Comparison of ENCODE assay signal across 8 mouse cellular contexts in genomic region chrX:6172136-6172822, GRCm38 (mm10). TPM values are rescaled to one million over a fixed set of nuclear protein-coding genes. Genes with fewer than 3 reads are reported as not detected.
DNase-seq lines count a peak whose midpoint lies in the region; ATAC-seq and TF ChIP-seq lines count a peak whose summit lies in the region.
"Not testable (repeated sequence)": the region's sequence is repeated elsewhere in the genome, so short reads cannot be mapped to it uniquely, and the experiment has no call there.

No protein-coding gene starts in this region.

- not testable (repeated sequence) for H3K4me1 ChIP-seq in E14TG2a.4 (replicated peaks; ENCODE audit: low read depth, low read length); forebrain, embryonic 12.5 days; heart, embryonic 15.5 days (replicated peaks); intestine, embryonic 16.5 days (ENCODE audit: control insufficient read depth, insufficient read depth, low read length); limb, embryonic 13.5 days
- H3K4me1 ChIP-seq in midbrain, embryonic 13.5 days (replicated peaks) = peaks cover 16% of the 10 kb centered on the region; the same call in 1 of the 2 replicates

- peak; percentile 22 for DNase-seq in cerebellum, adult 9-11 months
- DNase-seq in right cerebral cortex, postnatal 4 days = peak; percentile 2

- not testable (repeated sequence) for H3K9me3 ChIP-seq in E14TG2a.4 (ENCODE audit: low read length); forebrain, embryonic 12.5 days; heart, embryonic 15.5 days (replicated peaks); intestine, embryonic 16.5 days (ENCODE audit: control insufficient read depth, low read length); limb, embryonic 13.5 days; midbrain, embryonic 13.5 days

- peak overlapping the region; percentile 49; the same call in 1 of the 2 replicates for H3K4me3 ChIP-seq in E14TG2a.4 (replicated peaks; ENCODE audit: low read length)
- peak overlapping the region; percentile 35 for H3K4me3 ChIP-seq in forebrain, embryonic 12.5 days (replicated peaks)
- H3K4me3 ChIP-seq in heart, embryonic 15.5 days = peak overlapping the region; percentile 40
- H3K4me3 ChIP-seq in intestine, embryonic 16.5 days (ENCODE audit: low read length) = peak overlapping the region; percentile 28
- peak overlapping the region; percentile 35 for H3K4me3 ChIP-seq in limb, embryonic 13.5 days
- peak overlapping the region; percentile 43 for H3K4me3 ChIP-seq in midbrain, embryonic 13.5 days (replicated peaks)

- H3K9ac ChIP-seq in forebrain, embryonic 12.5 days; heart, embryonic 15.5 days; intestine, embryonic 16.5 days (ENCODE audit: low read depth, low read length); limb, embryonic 13.5 days: not testable (repeated sequence)
- H3K9ac ChIP-seq in midbrain, embryonic 13.5 days (replicated peaks) = peak overlapping the region; percentile 49; the same call in 1 of the 2 replicates

- not testable (repeated sequence) for H3K27me3 ChIP-seq in E14TG2a.4 (ENCODE audit: insufficient read depth, low read length); forebrain, embryonic 12.5 days; heart, embryonic 15.5 days; intestine, embryonic 16.5 days (replicated peaks; ENCODE audit: control insufficient read depth, insufficient read depth, low read length); limb, embryonic 13.5 days; midbrain, embryonic 13.5 days

- H3K27ac ChIP-seq in forebrain, embryonic 12.5 days = peak overlapping the region; percentile 73; the same call in 1 of the 2 replicates
- H3K27ac ChIP-seq in heart, embryonic 15.5 days; intestine, embryonic 16.5 days (ENCODE audit: low read length); limb, embryonic 13.5 days: not testable (repeated sequence)
- peak overlapping the region; percentile 78 for H3K27ac ChIP-seq in midbrain, embryonic 13.5 days

- H3K36me3 ChIP-seq in E14TG2a.4 (ENCODE audit: insufficient read depth, low read length); forebrain, embryonic 12.5 days (replicated peaks); heart, embryonic 15.5 days; intestine, embryonic 16.5 days (ENCODE audit: control insufficient read depth, insufficient read depth, low read length); limb, embryonic 13.5 days; midbrain, embryonic 13.5 days: not testable (repeated sequence)

- peak overlapping the region; percentile 39 for H3K4me2 ChIP-seq in forebrain, embryonic 12.5 days
- peak overlapping the region; percentile 57 for H3K4me2 ChIP-seq in heart, embryonic 15.5 days
- H3K4me2 ChIP-seq in intestine, embryonic 16.5 days (ENCODE audit: low read depth, low read length) = peak overlapping the region; percentile 38
- peak overlapping the region; percentile 53 for H3K4me2 ChIP-seq in limb, embryonic 13.5 days (replicated peaks)
- H3K4me2 ChIP-seq in midbrain, embryonic 13.5 days (replicated peaks) = peak overlapping the region; percentile 41; the same call in 1 of the 2 replicates

- ATAC-seq in forebrain, embryonic 12.5 days (ENCODE audit: low FRiP score) = peak; percentile 67
- peak; percentile 44 for ATAC-seq in heart, embryonic 15.5 days (replicated peaks; ENCODE audit: insufficient number of reproducible peaks, insufficient read depth, low FRiP score, low read depth)
- ATAC-seq in intestine, embryonic 16.5 days = peak; percentile 74
- ATAC-seq in limb, embryonic 13.5 days (ENCODE audit: low FRiP score, low read depth) = peak; percentile 68
- peak; percentile 74 for ATAC-seq in midbrain, embryonic 13.5 days

- 0% methylated on average over 1 of the region's 64 CpGs for WGBS in forebrain, embryonic 12.5 days
- 16% methylated on average over 17 of the region's 64 CpGs for WGBS in heart, embryonic 15.5 days
- 9% methylated on average over 11 of the region's 64 CpGs for WGBS in intestine, embryonic 16.5 days
- 20% methylated on average over 8 of the region's 64 CpGs for WGBS in limb, embryonic 13.5 days
- WGBS in midbrain, embryonic 13.5 days = 20% methylated on average over 19 of the region's 64 CpGs

- not testable (repeated sequence) for TF ChIP-seq CTCF in E14TG2a.4 (conservative IDR thresholded peaks at IDR 0.05; ENCODE audit: low read length)

RNA-seq across cellular contexts. Expression of gene Nudt10, which starts 0.5 kb away (rescaled TPM):
- polyA plus RNA-seq in forebrain, embryonic 12.5 days (2016; fragmentation: Nextera tagmentation; extraction: Ambion mirVana) = 34.8 TPM in 2 replicates
- 2.3 and 3.4 TPM in 2 replicates for polyA plus RNA-seq in heart, embryonic 15.5 days (2015; fragmentation: Nextera tagmentation; extraction: Ambion mirVana)
- polyA plus RNA-seq in intestine, embryonic 16.5 days (2015; fragmentation: Nextera tagmentation; extraction: Ambion mirVana) = 2.7 and 2.8 TPM in 2 replicates
- polyA plus RNA-seq in limb, embryonic 13.5 days (2015; fragmentation: Nextera tagmentation; extraction: Ambion mirVana) = 5.0 and 7.3 TPM in 2 replicates
- polyA plus RNA-seq in midbrain, embryonic 13.5 days (2015; fragmentation: Nextera tagmentation; extraction: Ambion mirVana) = 52.0 and 52.7 TPM in 2 replicates
